Mouse (Mus musculus): ENCODE measurements around the gene Aspa. TPM values are rescaled to one million over a fixed set of nuclear protein-coding genes. Genes with fewer than 3 reads are reported as not detected.

Aspa gene
- polyA plus RNA-seq, 1 experiment from 2014 or later, result 3.2 TPM

DNA sequence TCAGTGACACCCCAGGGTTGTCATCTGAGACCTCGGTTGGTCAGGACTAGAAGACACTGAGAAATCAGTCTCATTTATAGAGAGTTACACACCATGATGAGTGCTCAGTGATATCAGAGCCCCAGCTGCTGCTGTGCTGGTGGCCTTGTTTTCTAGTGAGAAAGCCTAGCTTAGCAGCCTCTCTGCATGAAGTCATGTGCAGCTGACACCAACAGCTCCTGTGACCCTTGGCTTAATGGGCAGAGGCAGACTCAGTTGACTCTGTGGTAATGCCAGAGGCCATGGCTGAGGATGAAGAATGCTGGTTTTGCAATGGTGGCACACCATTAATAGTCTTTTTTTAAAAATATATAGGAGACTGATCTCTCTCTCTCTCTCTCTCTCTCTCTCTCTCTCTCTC lies 39.8 kb downstream of the Aspa start:
- H3K9me3 ChIP-seq, result no peaks in the 10 kb centered on the region
- H3K27me3 ChIP-seq, result no peaks in the 10 kb centered on the region
- H3K4me3 ChIP-seq, result no peak overlapping the region
- ATAC-seq (ENCODE audit: low read depth), result no peak
- 88% methylated on average over 1 of the region's 1 CpGs for WGBS
- no peak overlapping the region for H3K4me2 ChIP-seq
- no peak overlapping the region for H3K9ac ChIP-seq
- no peaks in the 10 kb centered on the region for H3K36me3 ChIP-seq
- H3K4me1 ChIP-seq (replicated peaks), result no peaks in the 10 kb centered on the region
- H3K27ac ChIP-seq (replicated peaks), result no peak overlapping the region

- ATAC-seq (ENCODE audit: low read depth), result no peak
- Histone ChIP-seq H3K4me3 (no peak overlapping the region), H3K36me3 (no peaks in the 10 kb centered on the region), H3K9me3 (no peaks in the 10 kb centered on the region), H3K4me1 (replicated peaks) (peaks cover 5% of the 10 kb centered on the region; the same call in 1 of the 2 replicates), H3K9ac (no peak overlapping the region), H3K27ac (replicated peaks) (peak overlapping the region; percentile 14; the same call in 1 of the 2 replicates), H3K4me2 (no peak overlapping the region), H3K27me3 (no peaks in the 10 kb centered on the region)
Observed at GRCm38 (mm10) chr11:73284351-73284750, 45.0 kb downstream of the Aspa start.

- Histone ChIP-seq H3K9ac (no peak overlapping the region), H3K4me2 (no peak overlapping the region), H3K27me3 (no peaks in the 10 kb centered on the region), H3K4me1 (replicated peaks) (peaks cover 5% of the 10 kb centered on the region; the same call in 1 of the 2 replicates), H3K9me3 (no peaks in the 10 kb centered on the region), H3K36me3 (no peaks in the 10 kb centered on the region), H3K4me3 (no peak overlapping the region), H3K27ac (replicated peaks) (peak overlapping the region; percentile 14; the same call in 1 of the 2 replicates)
- WGBS, result 42% methylated on average over 1 of the region's 1 CpGs
- ATAC-seq (ENCODE audit: low read depth), result no peak
Observed at GRCm38 (mm10) chr11:73283926-73284325, 45.5 kb downstream of the Aspa start.

- WGBS, result 82% methylated on average over 9 of the region's 9 CpGs
- H3K4me1 ChIP-seq (replicated peaks), result peaks cover 5% of the 10 kb centered on the region; the same call in 1 of the 2 replicates
- H3K9me3 ChIP-seq, result no peaks in the 10 kb centered on the region
- H3K9ac ChIP-seq, result no peak overlapping the region
- peak overlapping the region; percentile 14; the same call in 1 of the 2 replicates for H3K27ac ChIP-seq (replicated peaks)
- no peak overlapping the region for H3K4me2 ChIP-seq
- no peak overlapping the region for H3K4me3 ChIP-seq
- no peaks in the 10 kb centered on the region for H3K36me3 ChIP-seq
- no peaks in the 10 kb centered on the region for H3K27me3 ChIP-seq
- ATAC-seq (ENCODE audit: low read depth), result no peak
Observed at GRCm38 (mm10) chr11:73283369-73283768, 46.0 kb downstream of the Aspa start.

- no peak overlapping the region for H3K27ac ChIP-seq (replicated peaks)
- peak overlapping the region; percentile 58 for H3K4me2 ChIP-seq
- WGBS, result 2% methylated on average over 16 of the region's 16 CpGs
- H3K36me3 ChIP-seq, result no peaks in the 10 kb centered on the region
- peak overlapping the region; percentile 40 for H3K4me3 ChIP-seq
- peak overlapping the region; percentile 60 for H3K9ac ChIP-seq
- H3K9me3 ChIP-seq, result no peaks in the 10 kb centered on the region
- peaks cover 5% of the 10 kb centered on the region; the same call in 1 of the 2 replicates for H3K4me1 ChIP-seq (replicated peaks)
- H3K27me3 ChIP-seq, result no peaks in the 10 kb centered on the region
- ATAC-seq (ENCODE audit: low read depth), result peak; percentile 91
Observed at GRCm38 (mm10) chr11:73281528-73282027, 47.8 kb downstream of the Aspa start.

GRCm38 (mm10) chr11:73280710-73281109 lies 48.7 kb downstream of the Aspa start:
- Histone ChIP-seq H3K27me3 (no peaks in the 10 kb centered on the region), H3K27ac (replicated peaks) (no peak overlapping the region), H3K4me2 (0 out of 2 replicates have a peak overlapping the region, but pooled peaks have one; percentile 58), H3K4me3 (no peak overlapping the region), H3K4me1 (replicated peaks) (peaks cover 5% of the 10 kb centered on the region; the same call in 1 of the 2 replicates), H3K9ac (no peak overlapping the region), H3K9me3 (no peaks in the 10 kb centered on the region), H3K36me3 (no peaks in the 10 kb centered on the region)
- WGBS, result 58% methylated on average over 5 of the region's 5 CpGs
- ATAC-seq (ENCODE audit: low read depth), result no peak

DNA sequence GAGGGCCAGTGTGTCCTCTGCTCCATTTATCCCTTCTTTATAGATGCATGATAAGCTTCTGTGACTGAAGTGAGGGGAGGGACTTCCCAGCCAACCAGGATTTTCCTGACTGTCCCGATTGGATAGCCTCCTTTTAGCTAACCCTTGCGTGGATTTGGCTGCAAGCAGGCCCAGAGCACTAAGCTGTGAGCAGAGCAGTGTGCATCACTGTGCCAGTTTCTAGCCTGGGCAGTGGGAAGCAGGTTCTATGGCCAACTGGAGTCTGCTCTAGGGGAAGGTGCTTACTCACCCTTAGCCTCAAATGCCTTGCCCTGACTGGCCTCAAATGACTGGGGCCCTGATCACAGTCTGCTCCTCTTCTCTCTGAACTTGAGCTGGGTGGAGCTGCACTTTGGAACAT lies 54.6 kb downstream of the Aspa start:
- Histone ChIP-seq H3K27me3 (no peaks in the 10 kb centered on the region), H3K9ac (no peak overlapping the region), H3K4me2 (no peak overlapping the region), H3K27ac (replicated peaks) (no peak overlapping the region), H3K9me3 (no peaks in the 10 kb centered on the region), H3K36me3 (no peaks in the 10 kb centered on the region), H3K4me1 (replicated peaks) (no peaks in the 10 kb centered on the region), H3K4me3 (no peak overlapping the region)
- 34% methylated on average over 2 of the region's 2 CpGs for WGBS
- no peak for ATAC-seq (ENCODE audit: low read depth)

- no peaks in the 10 kb centered on the region for H3K4me1 ChIP-seq (replicated peaks)
- ATAC-seq (ENCODE audit: low read depth), result no peak
- no peak within 1 kb of the TSS for H3K27ac ChIP-seq (replicated peaks)
- H3K36me3 ChIP-seq, result no peaks in the 10 kb centered on the region
- no peak within 1 kb of the TSS for H3K9ac ChIP-seq
- 92% methylated on average over 7 of the region's 7 CpGs for WGBS
- H3K4me3 ChIP-seq, result no peak within 1 kb of the TSS
- H3K9me3 ChIP-seq, result no peaks in the 10 kb centered on the region
- H3K27me3 ChIP-seq, result no peaks in the 10 kb centered on the region
- no peak within 1 kb of the TSS for H3K4me2 ChIP-seq
Observed at GRCm38 (mm10) chr11:73267267-73267666, 62.1 kb downstream of the Aspa start, which contains the start of gene Trpv3. TSS of gene Trpv3 (plus strand) at chr11:73267388.

- no peak for ATAC-seq (ENCODE audit: low read depth)
- no peaks in the 10 kb centered on the region for H3K36me3 ChIP-seq
- no peaks in the 10 kb centered on the region for H3K27me3 ChIP-seq
- H3K4me3 ChIP-seq, result no peak overlapping the region
- H3K27ac ChIP-seq (replicated peaks), result no peak overlapping the region
- H3K9ac ChIP-seq, result no peak overlapping the region
- no peaks in the 10 kb centered on the region for H3K9me3 ChIP-seq
- WGBS, result 79% methylated on average over 1 of the region's 1 CpGs
- H3K4me1 ChIP-seq (replicated peaks), result no peaks in the 10 kb centered on the region
- no peak overlapping the region for H3K4me2 ChIP-seq
Observed at GRCm38 (mm10) chr11:73261385-73261784, 68.0 kb downstream of the Aspa start.

DNA sequence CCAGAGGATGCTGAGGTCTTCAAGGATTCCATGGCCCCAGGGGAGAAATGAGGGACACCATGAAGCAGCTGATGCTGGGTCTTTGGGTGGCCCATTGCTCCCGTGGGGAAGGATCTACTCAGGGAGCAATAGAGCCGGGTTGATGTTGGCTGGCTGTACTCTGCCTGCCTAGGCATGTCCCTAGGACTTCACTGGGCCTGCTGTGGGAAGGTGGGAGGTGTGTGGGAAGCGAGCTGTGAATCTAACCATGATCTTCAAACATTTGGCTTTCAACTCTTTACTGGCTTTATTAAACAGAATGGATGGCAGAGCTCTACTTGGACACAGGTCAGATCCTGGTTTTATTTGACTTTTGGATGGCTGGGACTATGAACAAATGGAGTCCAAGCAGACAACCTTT lies 68.9 kb downstream of the Aspa start:
- H3K36me3 ChIP-seq, result no peaks in the 10 kb centered on the region
- WGBS, result 78% methylated on average over 3 of the region's 3 CpGs
- H3K4me2 ChIP-seq, result no peak overlapping the region
- no peak overlapping the region for H3K9ac ChIP-seq
- ATAC-seq (ENCODE audit: low read depth), result no peak
- no peaks in the 10 kb centered on the region for H3K27me3 ChIP-seq
- no peaks in the 10 kb centered on the region for H3K9me3 ChIP-seq
- H3K27ac ChIP-seq (replicated peaks), result no peak overlapping the region
- H3K4me3 ChIP-seq, result no peak overlapping the region
- no peaks in the 10 kb centered on the region for H3K4me1 ChIP-seq (replicated peaks)

- ATAC-seq (ENCODE audit: low read depth), result no peak
- Histone ChIP-seq H3K9me3 (no peaks in the 10 kb centered on the region), H3K9ac (no peak overlapping the region), H3K36me3 (no peaks in the 10 kb centered on the region), H3K27me3 (no peaks in the 10 kb centered on the region), H3K4me3 (no peak overlapping the region), H3K4me2 (no peak overlapping the region), H3K27ac (replicated peaks) (no peak overlapping the region), H3K4me1 (replicated peaks) (no peaks in the 10 kb centered on the region)
Observed at GRCm38 (mm10) chr11:73258664-73259063, 70.7 kb downstream of the Aspa start.

DNA sequence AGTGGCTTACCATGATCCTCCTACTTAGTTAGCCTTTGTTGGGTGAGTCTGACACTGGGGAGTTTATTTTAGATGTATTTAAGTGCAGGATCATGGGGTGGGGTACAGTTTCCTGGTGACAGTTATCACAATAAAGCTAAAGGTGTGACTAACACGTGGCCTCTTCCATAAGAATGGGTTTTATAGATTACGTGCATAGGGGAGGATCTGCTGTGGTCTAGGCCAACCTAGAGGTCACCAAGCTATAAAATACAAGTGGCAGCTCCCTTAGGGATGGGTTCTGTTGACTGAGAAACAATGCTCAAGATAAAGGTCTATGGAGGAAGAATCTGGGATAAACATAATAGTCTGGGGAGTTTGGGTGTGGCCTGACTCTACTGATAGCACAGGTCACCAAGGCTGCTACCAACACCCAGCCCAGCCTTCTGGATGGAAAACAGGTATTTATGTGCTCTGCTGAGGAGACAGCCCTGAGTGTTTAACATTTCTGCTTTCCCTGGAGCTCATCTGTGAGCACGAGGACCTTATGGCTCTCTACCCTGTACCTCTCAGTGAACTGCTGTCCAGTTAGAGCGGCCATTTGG lies 71.9 kb downstream of the Aspa start:
- 79% methylated on average over 4 of the region's 4 CpGs for WGBS
- Histone ChIP-seq H3K4me1 (replicated peaks) (no peaks in the 10 kb centered on the region), H3K27me3 (no peaks in the 10 kb centered on the region), H3K36me3 (no peaks in the 10 kb centered on the region), H3K4me2 (no peak overlapping the region), H3K9ac (no peak overlapping the region), H3K9me3 (no peaks in the 10 kb centered on the region), H3K4me3 (no peak overlapping the region), H3K27ac (replicated peaks) (no peak overlapping the region)
- ATAC-seq (ENCODE audit: low read depth), result no peak

Data from neural tube, embryonic 13.5 days (tissue).